Mouse (Mus musculus) mouse trophoblast stem cell (cell line): ENCODE measurements around the gene Cfap61.

ENCODE experiments used
- in situ Hi-C, 2 experiments: fragments of 300-500 bp; cut with MseI, MboI; formaldehyde crosslinking; loops; 2 replicates in 1 of 2; 3 replicates in 1 of 2; pipeline ENCODE4 v1.15.1; 2025

Cfap61 gene

DNA sequence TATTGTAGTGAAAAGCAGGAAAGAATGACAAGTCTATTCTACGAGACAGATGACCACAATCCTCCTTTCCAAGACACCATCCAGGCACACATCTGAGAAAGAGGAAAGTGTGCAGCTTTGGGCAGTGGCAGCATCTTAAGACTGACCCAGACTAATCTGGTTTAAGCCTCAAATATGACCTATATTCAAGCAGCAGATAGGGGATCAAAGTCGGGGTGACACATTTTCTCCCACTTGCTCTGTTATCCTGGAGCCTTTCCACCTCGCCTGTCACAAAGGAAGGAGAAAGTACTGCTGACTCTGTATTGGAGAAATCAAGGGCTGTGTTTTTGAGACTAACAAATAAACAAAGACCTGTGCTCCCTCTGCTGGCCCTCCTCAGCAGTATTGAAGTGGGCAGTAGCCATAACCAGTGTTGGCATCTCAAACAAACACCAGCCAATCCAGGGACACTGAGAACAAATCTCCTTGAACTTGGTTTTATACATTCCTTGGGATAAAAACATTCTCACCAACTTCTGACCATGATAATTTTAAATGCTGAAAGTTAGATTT lies 321.8 kb downstream of the Cfap61 start:
- in situ Hi-C loops = no loop called here

GRCm38 (mm10) chr2:146257037-146257436 lies 322.5 kb downstream of the Cfap61 start:
- in situ Hi-C loops = no loop called here

GRCm38 (mm10) chr2:146257609-146258008 lies 323.0 kb downstream of the Cfap61 start:
- in situ Hi-C loops = no loop called here

DNA sequence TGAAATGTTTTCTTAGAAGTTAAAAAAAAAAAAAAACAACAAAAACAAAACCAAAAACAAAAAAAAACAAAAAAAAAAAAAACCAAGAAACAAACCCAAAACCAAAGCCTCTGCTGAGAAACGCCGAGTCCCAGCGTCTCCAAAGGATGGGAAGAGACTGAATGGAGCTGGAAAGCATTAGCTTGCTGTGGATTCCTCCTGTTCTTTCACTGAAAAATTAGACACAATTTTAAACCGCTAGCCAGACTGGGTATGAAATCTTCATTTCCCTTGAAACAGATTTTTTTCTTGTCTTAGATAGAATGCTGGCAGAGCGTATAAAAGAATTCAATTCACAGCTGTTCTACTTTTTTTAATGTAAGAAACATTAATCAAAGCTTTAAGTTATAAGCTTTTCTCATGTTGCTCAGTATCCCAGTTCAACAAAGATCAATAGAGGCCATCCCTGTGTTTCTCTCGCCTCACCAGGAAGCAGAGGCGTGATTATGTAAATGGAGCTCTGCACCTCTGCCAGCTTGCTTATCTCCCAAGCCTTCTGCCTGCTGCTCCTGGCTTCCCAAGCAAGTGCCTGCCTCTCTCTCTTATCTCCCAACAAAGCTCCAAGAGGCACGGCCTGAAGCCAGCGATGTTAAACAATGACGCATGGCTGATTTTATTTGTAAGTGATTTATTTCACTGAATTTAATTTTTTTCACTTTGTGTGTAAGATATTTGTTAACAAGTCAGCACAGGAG lies 324.3 kb downstream of the Cfap61 start:
- in situ Hi-C loops = no loop called here

DNA sequence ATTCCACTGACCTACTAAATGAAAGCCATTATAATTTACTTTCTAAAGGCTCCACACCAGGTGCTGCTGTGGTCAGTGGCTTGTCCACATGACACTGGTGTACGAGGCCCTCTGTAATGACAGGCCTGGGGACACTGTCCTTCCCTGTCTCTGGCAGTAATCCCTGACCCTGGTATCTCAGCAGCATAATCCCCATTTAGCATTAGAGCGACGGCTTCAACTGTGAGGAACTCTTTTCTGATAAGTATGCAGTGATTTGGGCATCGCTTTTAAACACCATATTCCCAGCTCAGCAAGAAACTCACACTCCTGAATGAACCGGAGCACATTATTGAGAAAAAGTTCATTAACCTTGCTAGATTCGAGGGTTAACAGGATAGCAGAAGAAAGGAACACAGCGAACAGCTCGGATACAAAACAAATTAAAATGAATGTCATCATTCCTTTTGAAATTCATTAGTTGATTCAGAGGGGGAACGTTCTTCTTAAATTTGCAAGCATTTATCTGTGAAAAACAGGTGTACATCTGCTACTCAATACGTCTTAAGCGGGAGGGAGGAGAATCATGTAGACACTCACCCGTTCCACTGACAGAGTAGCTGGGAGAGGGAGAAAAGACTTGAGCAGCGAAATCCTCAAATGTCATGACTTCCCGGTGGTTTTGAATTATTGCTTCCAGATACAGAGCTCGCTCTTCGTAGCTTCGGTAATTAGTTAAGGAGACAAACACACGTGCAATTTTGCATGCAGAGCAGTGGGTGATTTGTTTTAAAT lies 325.4 kb downstream of the Cfap61 start:
- in situ Hi-C loops = no loop called here

- in situ Hi-C loops = no loop called here
Measured at GRCm38 (mm10) chr2:146261146-146261545, 326.6 kb downstream of the Cfap61 start.

DNA sequence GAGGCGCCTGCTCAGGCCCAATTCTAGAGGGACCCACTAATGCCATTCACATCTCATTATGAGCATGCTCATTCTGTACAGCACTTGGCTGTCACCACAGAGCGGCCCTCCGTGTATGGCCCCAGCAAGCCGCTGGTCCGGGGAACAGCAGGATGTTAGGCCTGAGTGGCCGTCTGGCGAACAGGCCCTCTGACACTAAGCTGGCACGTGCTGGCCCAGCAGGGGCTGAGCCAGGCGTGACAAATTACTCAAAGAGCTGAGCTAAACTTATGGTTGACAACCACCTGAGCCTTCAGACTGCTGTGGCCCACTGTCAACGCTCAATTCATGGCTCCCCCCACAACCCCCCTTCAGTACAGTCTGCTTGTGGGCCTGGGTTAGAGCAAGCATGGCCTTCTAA lies 327.6 kb downstream of the Cfap61 start:
- in situ Hi-C loops = no loop called here

DNA sequence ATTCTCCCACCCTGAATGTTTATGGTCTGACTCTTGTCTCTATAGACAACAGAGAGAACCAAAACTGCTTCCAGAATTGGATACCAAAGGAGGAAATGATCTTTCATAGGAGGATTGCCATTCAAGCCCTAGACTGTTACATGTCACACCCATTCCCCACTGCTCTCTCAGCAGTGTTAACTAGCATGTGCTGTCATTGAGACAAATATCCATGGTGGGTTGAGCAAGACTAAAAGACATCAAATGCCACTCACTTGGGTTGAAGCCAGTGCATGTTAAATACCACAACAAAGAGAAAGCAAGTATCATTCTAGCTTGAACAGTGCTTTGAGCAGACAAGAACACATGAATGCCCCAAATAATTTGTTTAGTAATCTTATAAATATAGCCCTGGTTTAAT lies 328.4 kb downstream of the Cfap61 start:
- in situ Hi-C loops = no loop called here
